Mouse (Mus musculus): ENCODE results near the gene Tead1. TPM values are rescaled to one million over a fixed set of nuclear protein-coding genes. Genes with fewer than 3 reads are reported as not detected.
"Not testable (repeated sequence)": the region's sequence is repeated elsewhere in the genome, so short reads cannot be mapped to it uniquely, and the experiment has no call there.

Gene Tead1
- polyA plus RNA-seq, 1 experiment from 2014 or later: 18.9 TPM

DNA sequence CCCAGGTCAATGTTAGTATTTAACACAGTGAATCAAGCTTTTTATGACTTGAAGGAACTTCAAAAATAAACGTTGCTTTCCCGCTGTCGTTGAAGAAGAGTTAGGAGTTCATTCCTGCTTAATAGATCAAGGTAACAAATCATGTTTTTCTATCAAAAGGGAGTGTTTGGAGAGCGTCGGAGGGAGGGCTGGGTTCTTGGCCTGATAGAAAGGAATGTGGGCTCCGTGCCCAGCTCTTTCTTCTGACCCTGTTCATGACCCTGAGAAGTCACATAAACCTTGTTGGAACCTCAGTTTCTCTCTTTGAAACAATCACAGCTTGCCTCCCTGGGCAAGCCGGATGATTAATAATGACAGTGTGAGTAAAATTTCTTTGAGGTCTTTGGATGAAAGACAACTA, 251.6 kb downstream of the Tead1 start:
- Histone ChIP-seq H3K4me3 (replicated peaks; ENCODE audit: low read length) (no peak overlapping the region), H3K27me3 (ENCODE audit: control insufficient read depth, insufficient read depth, low read length) (no peaks in the 10 kb centered on the region), H3K9ac (ENCODE audit: low read length) (no peak overlapping the region), H3K27ac (ENCODE audit: low read length) (no peak overlapping the region; the same call in 1 of the 2 replicates), H3K36me3 (ENCODE audit: control insufficient read depth, insufficient read depth, low read length) (no peaks in the 10 kb centered on the region), H3K4me1 (ENCODE audit: control insufficient read depth, insufficient read depth, low read length) (peaks cover 3% of the 10 kb centered on the region; the same call in 1 of the 2 replicates), H3K4me2 (ENCODE audit: low read depth, low read length) (no peak overlapping the region), H3K9me3 (replicated peaks; ENCODE audit: control insufficient read depth, low read length) (no peaks in the 10 kb centered on the region)
- WGBS: 12% methylated on average over 7 of the region's 7 CpGs
- ATAC-seq (ENCODE audit: insufficient read depth, low FRiP score): no peak

DNA sequence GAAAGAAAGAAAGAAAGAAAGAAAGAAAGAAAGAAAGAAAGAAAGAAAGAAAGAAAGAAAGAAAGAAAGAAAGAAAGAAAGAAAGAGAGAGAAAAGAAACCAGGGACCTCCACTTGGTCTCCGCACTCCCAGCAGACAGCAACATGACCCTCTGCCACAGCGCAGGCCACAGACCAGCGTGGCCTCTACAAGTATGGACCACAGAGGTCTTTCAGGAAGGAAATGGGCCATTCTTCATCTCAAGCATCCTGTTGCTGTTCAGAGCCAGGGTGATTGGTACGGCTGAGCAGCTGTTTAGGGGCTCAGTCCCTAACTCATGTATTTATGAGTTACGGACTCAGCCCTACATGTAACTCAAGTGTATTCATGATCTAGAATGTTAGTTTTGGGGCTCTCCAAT, 256.8 kb downstream of the Tead1 start:
- H3K9ac ChIP-seq (ENCODE audit: low read length); H3K27ac ChIP-seq (ENCODE audit: low read length); H3K4me2 ChIP-seq (ENCODE audit: low read depth, low read length); H3K4me3 ChIP-seq (replicated peaks; ENCODE audit: low read length); H3K9me3 ChIP-seq (replicated peaks; ENCODE audit: control insufficient read depth, low read length); ATAC-seq (ENCODE audit: insufficient read depth, low FRiP score); H3K27me3 ChIP-seq (ENCODE audit: control insufficient read depth, insufficient read depth, low read length); H3K4me1 ChIP-seq (ENCODE audit: control insufficient read depth, insufficient read depth, low read length); H3K36me3 ChIP-seq (ENCODE audit: control insufficient read depth, insufficient read depth, low read length): not testable (repeated sequence)
- 65% methylated on average over 5 of the region's 5 CpGs for WGBS

DNA sequence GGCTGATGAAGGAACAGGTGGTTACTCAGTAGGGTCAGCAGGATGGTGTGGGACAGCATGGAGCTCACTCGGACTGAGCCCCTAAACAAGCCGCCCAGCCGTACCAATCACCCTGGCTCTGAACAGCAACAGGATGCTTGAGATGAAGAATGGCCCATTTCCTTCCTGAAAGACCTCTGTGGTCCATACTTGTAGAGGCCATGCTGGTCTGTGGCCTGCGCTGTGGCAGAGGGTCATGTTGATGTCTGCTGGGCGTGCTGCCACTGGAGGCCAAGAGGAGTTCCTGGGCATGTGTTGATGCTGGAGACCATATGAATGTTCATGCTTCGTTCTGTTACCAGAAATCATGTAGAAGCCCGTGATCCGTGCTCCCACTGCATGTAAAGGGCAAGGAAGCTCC, 258.0 kb downstream of the Tead1 start:
- H3K9me3 ChIP-seq (replicated peaks; ENCODE audit: control insufficient read depth, low read length): no peaks in the 10 kb centered on the region
- no peak overlapping the region for H3K9ac ChIP-seq (ENCODE audit: low read length)
- ATAC-seq (ENCODE audit: insufficient read depth, low FRiP score): no peak
- no peaks in the 10 kb centered on the region for H3K36me3 ChIP-seq (ENCODE audit: control insufficient read depth, insufficient read depth, low read length)
- H3K27me3 ChIP-seq (ENCODE audit: control insufficient read depth, insufficient read depth, low read length): no peaks in the 10 kb centered on the region
- no peak overlapping the region for H3K27ac ChIP-seq (ENCODE audit: low read length)
- H3K4me2 ChIP-seq (ENCODE audit: low read depth, low read length): no peak overlapping the region
- H3K4me3 ChIP-seq (replicated peaks; ENCODE audit: low read length): no peak overlapping the region
- WGBS: 87% methylated on average over 8 of the region's 8 CpGs
- no peaks in the 10 kb centered on the region for H3K4me1 ChIP-seq (ENCODE audit: control insufficient read depth, insufficient read depth, low read length)

DNA sequence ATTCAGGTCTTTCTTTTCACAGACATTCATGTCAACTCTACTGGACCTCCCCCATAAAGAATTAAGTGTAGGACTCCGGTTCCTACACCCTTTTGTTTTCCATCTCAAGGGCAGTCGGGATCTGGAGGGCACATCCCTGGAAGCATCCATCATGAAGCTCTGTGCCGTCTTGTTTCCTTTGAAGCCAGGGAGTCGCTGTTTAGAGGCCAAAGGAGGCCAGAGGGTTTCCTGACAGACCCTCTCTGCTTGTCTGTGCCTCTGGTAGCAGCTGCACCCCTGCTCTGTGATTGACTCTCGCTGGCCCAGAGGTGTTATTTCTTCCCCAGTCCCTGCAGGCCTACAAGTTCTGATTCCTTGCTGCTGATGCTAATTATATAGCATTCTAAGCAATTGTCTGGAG, 259.8 kb downstream of the Tead1 start:
- no peaks in the 10 kb centered on the region for H3K36me3 ChIP-seq (ENCODE audit: control insufficient read depth, insufficient read depth, low read length)
- 36% methylated on average over 5 of the region's 5 CpGs for WGBS
- no peak overlapping the region for H3K9ac ChIP-seq (ENCODE audit: low read length)
- H3K4me2 ChIP-seq (ENCODE audit: low read depth, low read length): no peak overlapping the region
- no peaks in the 10 kb centered on the region for H3K4me1 ChIP-seq (ENCODE audit: control insufficient read depth, insufficient read depth, low read length)
- no peak overlapping the region for H3K4me3 ChIP-seq (replicated peaks; ENCODE audit: low read length)
- ATAC-seq (ENCODE audit: insufficient read depth, low FRiP score): no peak
- no peaks in the 10 kb centered on the region for H3K27me3 ChIP-seq (ENCODE audit: control insufficient read depth, insufficient read depth, low read length)
- H3K27ac ChIP-seq (ENCODE audit: low read length): no peak overlapping the region
- no peaks in the 10 kb centered on the region for H3K9me3 ChIP-seq (replicated peaks; ENCODE audit: control insufficient read depth, low read length)

DNA sequence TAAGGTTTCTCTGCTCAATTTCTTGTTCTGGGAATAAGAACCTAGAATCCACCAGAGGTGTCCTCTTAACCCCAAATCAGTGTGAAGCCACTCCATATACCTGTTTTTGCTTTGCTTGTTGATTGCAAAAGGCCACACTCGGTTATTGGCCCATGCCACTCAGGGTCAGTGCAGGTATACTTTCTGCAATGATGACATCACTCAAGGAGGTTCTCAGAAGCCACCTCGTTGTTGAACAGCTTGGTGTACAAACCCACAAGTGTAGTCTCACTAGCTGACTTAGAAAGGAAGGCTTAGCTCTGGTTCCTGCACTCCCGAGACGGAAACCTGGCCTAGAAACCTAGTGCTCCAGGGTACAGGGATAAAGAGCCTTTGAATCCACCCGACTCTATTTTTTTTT, 263.4 kb downstream of the Tead1 start:
- WGBS: 60% methylated on average over 5 of the region's 5 CpGs

DNA sequence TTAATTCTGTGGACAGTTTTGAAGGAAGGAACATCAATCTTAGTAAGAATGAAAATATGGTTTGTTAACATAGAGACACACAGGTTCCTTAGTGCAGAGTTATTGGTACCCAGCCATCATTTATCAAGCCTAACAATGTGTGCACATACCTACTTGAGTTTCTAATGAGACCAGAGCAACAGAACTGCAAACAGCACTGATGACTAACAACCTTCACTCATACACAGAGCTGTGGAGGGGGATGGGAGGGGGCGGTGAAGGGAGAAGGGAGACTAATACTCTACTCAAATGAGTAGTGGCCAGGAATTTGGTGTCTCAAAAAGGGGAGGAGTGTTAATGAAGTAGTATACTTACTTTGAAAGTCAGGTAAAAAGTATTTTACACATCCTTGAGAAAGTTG, 263.9 kb downstream of the Tead1 start:
- no peak for ATAC-seq (ENCODE audit: insufficient read depth, low FRiP score)
- Histone ChIP-seq H3K4me1 (ENCODE audit: control insufficient read depth, insufficient read depth, low read length) (no peaks in the 10 kb centered on the region), H3K9ac (ENCODE audit: low read length) (no peak overlapping the region), H3K27ac (ENCODE audit: low read length) (no peak overlapping the region), H3K27me3 (ENCODE audit: control insufficient read depth, insufficient read depth, low read length) (no peaks in the 10 kb centered on the region), H3K36me3 (ENCODE audit: control insufficient read depth, insufficient read depth, low read length) (no peaks in the 10 kb centered on the region), H3K9me3 (replicated peaks; ENCODE audit: control insufficient read depth, low read length) (no peaks in the 10 kb centered on the region), H3K4me3 (replicated peaks; ENCODE audit: low read length) (no peak overlapping the region), H3K4me2 (ENCODE audit: low read depth, low read length) (no peak overlapping the region)
- 73% methylated on average over 1 of the region's 1 CpGs for WGBS

More for the DNA sequence above, 263.4 kb downstream of the Tead1 start:
- H3K27me3 ChIP-seq (ENCODE audit: control insufficient read depth, insufficient read depth, low read length): no peaks in the 10 kb centered on the region
- H3K36me3 ChIP-seq (ENCODE audit: control insufficient read depth, insufficient read depth, low read length): no peaks in the 10 kb centered on the region
- H3K4me2 ChIP-seq (ENCODE audit: low read depth, low read length): no peak overlapping the region
- H3K4me1 ChIP-seq (ENCODE audit: control insufficient read depth, insufficient read depth, low read length): no peaks in the 10 kb centered on the region
- H3K9me3 ChIP-seq (replicated peaks; ENCODE audit: control insufficient read depth, low read length): no peaks in the 10 kb centered on the region
- no peak overlapping the region for H3K9ac ChIP-seq (ENCODE audit: low read length)
- no peak overlapping the region for H3K4me3 ChIP-seq (replicated peaks; ENCODE audit: low read length)
- no peak overlapping the region for H3K27ac ChIP-seq (ENCODE audit: low read length)
- no peak for ATAC-seq (ENCODE audit: insufficient read depth, low FRiP score)

DNA sequence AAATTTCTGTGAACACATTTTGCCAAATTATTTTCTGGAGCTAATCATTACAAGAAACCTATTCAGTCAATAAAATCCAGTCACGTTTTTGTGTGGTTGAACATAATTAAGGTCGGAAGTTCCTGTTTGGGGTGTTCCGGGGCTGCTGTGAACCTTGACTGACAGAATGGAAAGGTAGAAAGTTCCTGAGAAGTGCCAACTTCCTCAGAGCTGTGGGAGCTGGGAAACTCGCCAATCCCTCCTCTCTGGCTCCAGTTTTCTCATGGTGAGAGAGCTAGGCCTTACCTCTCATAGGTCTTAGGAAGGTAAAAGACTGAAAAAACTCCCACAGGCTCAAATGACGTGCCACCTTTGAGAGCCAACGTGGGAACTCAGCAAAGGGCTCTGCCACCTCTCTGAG, 267.6 kb downstream of the Tead1 start:
- no peaks in the 10 kb centered on the region for H3K36me3 ChIP-seq (ENCODE audit: control insufficient read depth, insufficient read depth, low read length)
- no peaks in the 10 kb centered on the region for H3K4me1 ChIP-seq (ENCODE audit: control insufficient read depth, insufficient read depth, low read length)
- 48% methylated on average over 6 of the region's 6 CpGs for whole genome bisulfite sequencing
- H3K9me3 ChIP-seq (replicated peaks; ENCODE audit: control insufficient read depth, low read length): no peaks in the 10 kb centered on the region
- H3K9ac ChIP-seq (ENCODE audit: low read length): no peak overlapping the region
- H3K27me3 ChIP-seq (ENCODE audit: control insufficient read depth, insufficient read depth, low read length): no peaks in the 10 kb centered on the region; the same call in 1 of the 2 replicates
- no peak overlapping the region for H3K4me2 ChIP-seq (ENCODE audit: low read depth, low read length)
- no peak for ATAC-seq (ENCODE audit: insufficient read depth, low FRiP score)
- no peak overlapping the region for H3K27ac ChIP-seq (ENCODE audit: low read length)
- no peak overlapping the region for H3K4me3 ChIP-seq (replicated peaks; ENCODE audit: low read length)

DNA sequence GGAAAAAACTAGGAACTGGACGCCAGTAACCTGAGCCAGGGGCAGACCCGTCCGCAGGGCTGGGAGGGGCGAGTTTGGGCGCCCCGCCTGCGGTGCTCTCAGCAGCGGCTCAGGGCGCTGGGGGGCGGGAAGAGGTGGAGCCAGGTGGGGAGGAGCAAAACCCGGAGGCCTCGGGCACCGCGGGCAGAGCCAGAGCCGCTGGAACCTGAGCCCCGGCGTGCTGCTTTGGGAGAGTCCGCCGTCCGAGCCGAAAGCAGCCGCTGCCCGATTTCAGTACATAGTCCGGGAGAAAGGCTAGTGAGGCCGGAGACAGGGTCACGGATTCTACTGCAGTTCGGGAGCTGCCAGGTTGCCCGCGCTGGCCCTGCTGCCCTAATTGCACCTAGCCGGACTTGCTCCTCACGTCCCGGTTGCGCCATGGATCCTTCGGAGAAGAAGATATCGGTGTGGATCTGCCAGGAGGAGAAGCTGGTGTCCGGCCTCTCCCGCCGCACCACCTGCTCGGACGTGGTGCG, 274.7 kb downstream of the Tead1 start, which contains the start of gene Rassf10:
TSS of gene Rassf10 (plus strand) at position 186 of the 515 bp plus-strand sequence.
- WGBS: under 1% methylated on average over 41 of the region's 41 CpGs
- Histone ChIP-seq H3K4me3 (replicated peaks; ENCODE audit: low read length) (peak within 1 kb of the TSS; percentile 69), H3K27ac (ENCODE audit: low read length) (peak within 1 kb of the TSS; percentile 69; the same call in 1 of the 2 replicates), H3K4me1 (ENCODE audit: control insufficient read depth, insufficient read depth, low read length) (peaks cover 16% of the 10 kb centered on the region; the same call in 1 of the 2 replicates), H3K4me2 (ENCODE audit: low read depth, low read length) (peak within 1 kb of the TSS; percentile 84), H3K9ac (ENCODE audit: low read length) (peak within 1 kb of the TSS; percentile 81), H3K27me3 (ENCODE audit: control insufficient read depth, insufficient read depth, low read length) (peaks cover 19% of the 10 kb centered on the region), H3K9me3 (replicated peaks; ENCODE audit: control insufficient read depth, low read length) (no peaks in the 10 kb centered on the region), H3K36me3 (ENCODE audit: control insufficient read depth, insufficient read depth, low read length) (no peaks in the 10 kb centered on the region)
- ATAC-seq (ENCODE audit: insufficient read depth, low FRiP score): peak; percentile 95

DNA sequence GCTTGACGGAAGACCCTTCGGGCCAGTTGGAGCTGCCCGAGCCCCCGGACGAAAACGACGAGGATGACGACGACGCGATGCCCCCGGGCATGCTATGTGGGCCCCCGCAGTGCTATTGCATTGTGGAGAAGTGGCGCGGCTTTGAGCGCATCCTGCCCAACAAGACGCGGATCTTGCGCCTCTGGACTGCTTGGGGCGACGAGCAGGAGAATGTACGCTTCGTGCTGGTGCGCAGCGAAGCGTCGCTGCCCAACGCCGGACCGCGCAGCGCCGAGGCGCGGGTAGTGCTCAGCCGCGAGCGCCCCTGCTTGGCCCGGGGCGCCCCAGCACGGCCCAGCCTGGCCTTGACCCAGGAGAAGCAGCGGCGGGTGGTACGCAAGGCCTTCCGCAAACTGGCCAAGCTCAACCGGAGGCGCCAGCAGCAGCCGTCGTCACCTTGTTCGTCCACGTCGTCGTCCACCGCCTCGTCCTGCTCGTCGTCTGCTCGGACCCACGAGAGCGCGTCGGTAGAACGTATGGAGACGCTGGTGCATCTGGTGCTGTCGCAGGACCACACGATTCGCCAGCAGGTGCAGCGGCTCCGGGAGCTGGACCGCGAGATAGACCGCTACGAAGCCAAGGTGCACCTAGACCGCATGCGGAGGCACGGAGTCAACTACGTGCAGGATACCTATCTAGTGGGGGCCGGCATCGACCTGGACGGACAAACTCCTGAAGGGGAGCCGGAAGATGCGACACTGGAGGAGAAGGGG, 275.4 kb downstream of the Tead1 start:
- peak overlapping the region; percentile 81 for H3K9ac ChIP-seq (ENCODE audit: low read length)
- H3K27ac ChIP-seq (ENCODE audit: low read length): peak overlapping the region; percentile 69; the same call in 1 of the 2 replicates
- H3K4me3 ChIP-seq (replicated peaks; ENCODE audit: low read length): peak overlapping the region; percentile 69
- peaks cover 16% of the 10 kb centered on the region; the same call in 1 of the 2 replicates for H3K4me1 ChIP-seq (ENCODE audit: control insufficient read depth, insufficient read depth, low read length)
- H3K27me3 ChIP-seq (ENCODE audit: control insufficient read depth, insufficient read depth, low read length): peaks cover 19% of the 10 kb centered on the region
- peak overlapping the region; percentile 84 for H3K4me2 ChIP-seq (ENCODE audit: low read depth, low read length)
- peak; percentile 14 for ATAC-seq (ENCODE audit: insufficient read depth, low FRiP score)
- H3K9me3 ChIP-seq (replicated peaks; ENCODE audit: control insufficient read depth, low read length): no peaks in the 10 kb centered on the region
- under 1% methylated on average over 82 of the region's 82 CpGs for WGBS
- no peaks in the 10 kb centered on the region for H3K36me3 ChIP-seq (ENCODE audit: control insufficient read depth, insufficient read depth, low read length)

All from stomach, embryonic 16.5 days (tissue).